Mouse (Mus musculus) R1 (cell line): Measurements from ENCODE around the gene Loxl3.
A peak's percentile ranks its signal among the peaks of the same experiment; 100 is the strongest.

Experiments
- DNase-seq: peaks from one replicate; pipeline ENCODE4 v3.0.0-alpha.2; 2018; ENCODE audit warnings: low read depth, low spot score

The Loxl3 gene

DNA sequence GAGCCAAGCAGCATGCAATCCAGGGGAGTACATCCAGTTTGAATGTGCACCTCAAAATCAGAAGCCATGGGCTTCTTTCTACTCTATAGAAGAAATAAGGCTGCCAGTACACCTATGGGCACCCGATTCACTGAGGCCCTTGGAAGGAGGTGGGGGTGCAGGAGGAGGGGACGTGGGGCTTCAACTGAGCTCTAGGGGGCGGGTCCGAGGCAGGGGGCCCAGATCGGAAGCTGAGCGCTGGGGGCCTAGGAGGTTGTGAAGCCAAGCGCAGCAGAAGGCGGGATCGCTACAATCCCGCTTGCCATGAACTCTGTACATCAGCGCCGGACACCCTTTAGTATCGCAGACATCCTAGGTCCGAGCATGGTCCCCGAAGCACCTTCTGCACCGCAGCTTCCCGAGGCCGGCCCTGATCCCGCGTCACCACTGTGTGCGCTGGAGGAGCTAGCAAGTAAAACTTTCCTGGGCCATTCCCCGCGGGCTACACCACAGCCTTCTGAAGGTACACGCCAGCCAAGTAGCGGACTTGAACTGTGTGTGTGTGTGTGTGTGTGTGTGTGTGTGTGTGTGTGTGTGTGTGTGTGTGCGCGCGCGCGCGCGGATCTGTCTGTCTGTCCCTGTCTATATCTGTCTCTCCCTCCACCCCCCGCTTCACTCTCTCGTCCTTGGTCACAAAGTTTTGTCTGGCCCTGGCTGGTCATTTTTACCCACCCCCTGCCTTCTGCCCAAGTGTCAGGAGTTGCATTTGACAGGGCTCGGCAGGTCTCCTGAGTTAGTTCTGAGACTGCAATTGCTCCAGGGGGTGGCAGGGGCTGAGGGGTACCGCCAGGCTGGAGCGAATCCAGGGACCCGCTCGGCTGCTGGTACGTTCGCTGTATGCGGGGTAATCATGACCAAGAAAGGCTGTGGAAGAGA lies 52.4 kb downstream of the Loxl3 start, which contains the start of gene Lbx2:
Gene Lbx2 (plus strand): TSS at position 247 of the 915 bp plus-strand sequence.
- DNase-seq = peak; percentile 31

DNA sequence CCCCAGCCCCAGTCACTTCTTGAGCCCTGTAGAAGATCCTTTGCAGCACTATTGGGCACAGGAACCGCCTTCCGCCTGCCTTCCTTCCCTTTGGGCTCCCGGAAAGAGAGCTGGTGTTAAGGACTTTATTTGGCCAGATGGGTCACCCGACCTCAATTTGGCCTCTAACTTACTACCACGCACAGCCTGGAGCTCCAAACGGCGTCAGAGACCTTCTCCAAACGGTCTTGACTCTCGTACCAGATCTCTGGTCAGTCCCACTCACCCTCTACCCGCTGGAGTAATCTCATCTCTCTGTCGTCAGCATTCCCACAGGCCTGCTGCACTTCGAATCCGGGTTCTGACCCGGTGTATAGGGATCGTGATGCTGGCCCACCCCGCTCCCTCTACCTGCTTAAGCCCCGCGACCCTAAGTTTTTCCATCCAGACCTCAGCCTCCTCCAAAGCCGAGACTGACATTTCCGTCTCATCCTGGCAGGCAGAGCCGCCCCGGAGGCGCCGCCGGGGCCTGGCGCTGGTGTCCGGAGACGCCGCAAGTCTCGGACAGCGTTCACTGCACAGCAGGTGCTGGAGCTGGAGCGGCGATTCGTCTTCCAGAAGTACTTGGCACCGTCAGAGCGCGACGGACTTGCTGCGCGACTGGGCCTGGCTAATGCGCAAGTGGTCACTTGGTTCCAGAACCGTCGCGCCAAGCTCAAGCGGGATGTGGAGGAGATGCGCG lies 53.4 kb downstream of the Loxl3 start:
- DNase-seq = peak; percentile 27

DNA sequence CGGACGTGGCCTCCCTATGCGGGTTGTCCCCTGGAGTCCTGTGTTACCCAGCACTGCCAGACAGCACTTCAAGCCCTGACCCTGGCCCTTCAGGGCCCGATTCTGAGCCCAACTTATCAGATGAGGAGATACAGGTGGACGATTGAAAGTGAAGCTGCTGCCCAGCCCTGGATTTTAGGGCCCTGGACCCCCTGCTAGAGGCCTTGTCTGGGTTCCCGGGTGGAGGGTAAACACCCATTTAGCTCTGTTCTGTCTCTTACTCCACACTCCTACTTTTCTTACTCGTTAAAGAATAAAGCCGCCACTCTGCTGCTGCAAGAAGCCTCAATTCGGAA lies 53.9 kb downstream of the Loxl3 start:
- no peak for DNase-seq

DNA sequence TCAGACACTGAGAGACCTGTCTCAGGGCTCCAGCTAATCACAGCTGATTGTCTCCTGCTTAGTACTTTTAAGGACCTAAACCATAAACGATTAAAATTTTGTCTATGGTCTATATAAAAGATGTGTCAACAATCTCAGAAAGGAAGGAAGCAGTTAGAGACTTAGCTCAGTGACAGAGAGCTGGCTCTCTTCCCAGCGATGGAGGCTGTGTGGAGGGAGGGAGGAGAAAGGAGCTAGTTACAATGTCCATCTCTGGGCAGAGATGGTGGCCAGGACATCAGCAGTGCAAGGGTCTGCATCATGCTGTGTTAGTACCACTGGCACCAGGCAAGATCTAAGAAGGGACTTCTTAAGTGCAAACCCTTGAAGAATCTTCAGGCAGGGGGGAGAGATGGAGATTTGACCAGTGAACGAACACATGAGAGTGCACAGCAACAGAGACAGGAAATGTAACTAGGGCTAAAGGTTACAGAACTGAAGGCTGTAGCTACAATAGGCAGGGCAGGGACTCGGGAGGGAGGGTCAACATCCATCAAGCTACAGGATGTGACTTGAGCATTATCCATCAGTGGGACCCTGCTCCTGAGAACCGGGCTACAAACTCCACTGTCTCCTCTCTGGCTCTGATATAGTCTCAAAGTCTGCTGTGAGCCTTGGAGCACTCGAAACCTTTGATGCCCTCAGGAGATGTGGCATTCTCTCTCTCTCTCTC lies 58.6 kb downstream of the Loxl3 start:
- DNase-seq = no peak

DNA sequence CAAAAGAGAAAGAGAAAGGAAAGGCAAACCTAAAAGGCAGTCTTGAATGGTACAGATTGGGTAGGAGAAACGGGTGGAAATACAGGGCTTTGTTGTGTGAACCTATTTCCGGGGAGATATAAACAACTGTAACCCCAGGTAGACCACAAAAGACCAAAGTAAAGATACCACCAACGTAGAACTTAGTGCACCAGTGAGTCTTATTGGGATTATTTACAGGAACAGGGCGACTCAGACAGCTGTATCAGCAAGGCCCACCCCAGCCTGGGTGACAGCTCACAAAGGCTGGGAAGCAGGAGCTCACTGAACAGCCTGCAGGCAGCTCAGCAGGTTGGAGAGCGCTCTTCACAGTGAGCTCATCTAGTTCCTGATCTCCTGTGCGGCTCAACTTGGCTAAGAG lies 62.0 kb downstream of the Loxl3 start:
- no peak for DNase-seq

DNA sequence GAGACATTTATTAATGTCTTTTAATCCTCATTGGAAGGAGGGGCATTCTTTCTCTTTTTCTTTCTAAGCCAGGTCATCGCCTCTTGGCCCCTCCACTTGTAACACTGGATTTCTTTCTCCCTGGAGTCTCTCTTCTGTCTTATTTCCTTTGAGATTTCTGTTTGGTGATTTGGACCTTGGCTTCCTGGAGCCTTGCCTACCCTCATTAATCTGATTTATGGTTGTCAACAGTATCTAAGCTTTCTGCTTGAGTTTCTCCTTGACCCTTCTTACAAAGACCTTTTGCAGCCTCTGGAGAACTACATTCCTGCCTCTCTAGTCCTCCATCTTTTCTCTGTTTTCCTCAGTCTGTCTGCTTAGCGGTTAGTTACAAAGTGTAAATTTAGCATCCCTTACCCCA lies 64.4 kb downstream of the Loxl3 start:
- no peak for DNase-seq

DNA sequence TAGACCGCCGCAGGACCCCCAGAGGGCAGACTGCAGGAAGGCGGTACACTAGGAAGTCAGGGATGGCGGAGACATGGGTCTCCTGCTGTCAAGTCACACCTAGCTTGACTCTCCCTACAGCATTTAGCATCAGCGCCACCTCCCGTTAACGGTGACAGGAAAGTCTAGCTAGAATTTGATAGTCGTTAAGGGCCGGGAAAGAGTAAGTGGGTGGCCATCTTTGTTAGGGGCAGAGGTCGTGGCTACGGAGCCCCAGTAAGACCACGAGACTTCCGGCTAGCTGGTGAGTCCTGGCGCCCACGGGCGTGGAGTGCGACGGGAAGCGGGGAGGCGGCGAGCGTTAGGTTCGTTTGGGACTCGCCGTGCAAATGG lies 67.3 kb downstream of the Loxl3 start, which contains the start of the genes Ccdc142 and Gm42688:
Gene Ccdc142 (plus strand): TSS at position 286 of the 372 bp plus-strand sequence.
Gene Gm42688 (plus strand): TSS at position 302 of the 372 bp plus-strand sequence.
- peak; percentile 92 for DNase-seq

DNA sequence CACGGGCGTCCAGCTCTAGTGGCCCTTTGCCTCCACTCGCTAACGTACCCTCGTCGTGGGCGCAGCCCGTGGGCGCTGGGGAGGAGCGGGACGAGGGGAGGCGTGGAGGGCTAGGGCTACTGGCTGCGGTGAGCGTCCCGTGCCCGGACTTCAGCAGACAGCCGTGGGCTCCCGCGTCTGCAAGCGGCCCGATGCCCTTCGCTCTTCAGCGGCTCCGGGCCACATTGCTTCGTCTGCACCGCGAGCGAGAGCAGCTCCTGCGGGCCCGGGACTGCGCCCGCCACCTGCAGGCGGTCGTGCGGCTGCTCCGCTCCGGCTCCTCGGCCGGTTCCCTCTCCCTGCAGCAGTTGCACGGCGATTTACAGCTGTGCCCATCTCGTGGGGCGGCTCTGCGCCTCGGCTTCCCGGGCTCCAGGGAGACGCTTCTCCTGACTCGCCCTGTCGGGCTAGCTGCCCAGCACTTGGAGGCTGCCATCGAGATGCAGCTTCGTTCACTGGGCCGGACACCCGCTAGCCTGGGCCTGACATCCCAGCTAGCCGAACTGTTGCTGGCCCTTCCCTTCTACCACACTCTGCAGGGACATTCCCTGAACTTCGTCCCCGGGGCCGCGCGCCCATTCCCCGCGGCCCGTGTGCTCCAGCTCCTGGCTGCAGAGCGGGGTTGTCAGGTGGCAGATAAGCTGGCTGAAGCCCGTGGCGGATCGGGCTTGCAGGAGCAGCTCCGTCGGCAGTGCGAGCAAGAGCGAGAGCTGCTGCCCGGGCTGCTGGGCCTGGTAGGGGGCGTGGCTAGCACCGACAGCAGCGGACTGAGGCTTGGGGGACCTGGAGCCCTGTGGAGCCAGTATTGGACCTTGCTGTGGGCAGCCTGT lies 67.9 kb downstream of the Loxl3 start:
- DNase-seq = no peak
